Mouse (Mus musculus): ENCODE data around the gene Noxred1. TPM values are rescaled to one million over a fixed set of nuclear protein-coding genes. Genes with fewer than 3 reads are reported as not detected.
A peak's percentile ranks its signal among the peaks of the same experiment; 100 is the strongest.
"Not testable (repeated sequence)": the region's sequence is repeated elsewhere in the genome, so short reads cannot be mapped to it uniquely, and the experiment has no call there.

Gene Noxred1
- total and polyA plus RNA-seq, 2 experiments from 2014 or later = 0.48 to 0.84 TPM

DNA sequence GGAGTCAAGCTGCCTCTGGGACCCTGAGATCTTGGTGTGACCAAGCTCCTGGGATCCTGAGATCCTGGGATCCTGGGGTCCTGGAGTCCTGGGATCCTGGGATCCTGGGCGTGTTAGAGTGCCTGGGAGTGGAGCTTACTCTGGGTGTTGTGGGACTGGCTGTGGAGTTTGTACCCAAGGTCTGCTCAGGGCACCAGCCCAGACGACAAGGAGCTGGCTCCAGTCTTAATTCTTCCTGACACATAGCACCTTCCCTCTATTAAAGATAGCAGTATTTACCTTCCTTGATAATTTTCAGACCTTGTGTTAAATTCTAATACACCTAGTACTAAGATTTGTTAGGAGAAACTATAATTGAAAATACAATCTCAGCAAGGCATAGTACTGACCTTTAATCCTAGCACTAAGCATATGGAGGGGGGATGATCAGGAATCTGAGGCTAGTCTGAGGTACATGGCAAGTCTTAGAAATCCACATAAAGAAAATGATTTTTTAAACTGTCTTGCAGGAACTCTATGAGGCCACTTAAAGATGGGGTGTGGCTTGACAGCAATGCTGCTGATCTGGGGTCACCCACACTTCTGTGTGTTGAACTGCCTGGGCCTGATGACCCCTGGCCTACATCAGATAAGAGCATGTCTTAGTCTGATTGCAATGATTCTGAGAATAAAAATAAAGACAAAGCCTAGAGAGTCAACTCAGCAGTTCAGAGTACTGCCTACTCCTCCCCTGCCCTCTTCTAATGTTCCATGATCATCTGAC is 25.5 kb downstream of the Noxred1 start:
- DNase-seq (ENCODE audit: low spot score) = no peak
- H3K9ac ChIP-seq (replicated peaks; ENCODE audit: low read length) = no peak overlapping the region
- TF ChIP-seq CTCF (IDR thresholded peaks at IDR 0.05; ENCODE audit: low read depth) = no peak
- no peak for ATAC-seq
- H3K9me3 ChIP-seq (ENCODE audit: low read length) = no peaks in the 10 kb centered on the region
- no peak overlapping the region for H3K4me3 ChIP-seq (ENCODE audit: low read length)
- 71% methylated on average over 2 of the region's 2 CpGs for WGBS
- no peaks in the 10 kb centered on the region for H3K36me3 ChIP-seq (ENCODE audit: insufficient read depth, low read length)
- no peaks in the 10 kb centered on the region for H3K27me3 ChIP-seq (ENCODE audit: insufficient read depth, low read length)
- no peaks in the 10 kb centered on the region for H3K4me1 ChIP-seq (ENCODE audit: insufficient read depth, low read length)
- no peak overlapping the region for H3K27ac ChIP-seq
- H3K4me2 ChIP-seq (ENCODE audit: low read depth, low read length) = no peak overlapping the region

- H3K27me3 ChIP-seq (ENCODE audit: insufficient read depth, low read length); DNase-seq (ENCODE audit: low spot score); H3K9me3 ChIP-seq (ENCODE audit: low read length); H3K27ac ChIP-seq; ATAC-seq; H3K36me3 ChIP-seq (ENCODE audit: insufficient read depth, low read length); H3K9ac ChIP-seq (replicated peaks; ENCODE audit: low read length); H3K4me3 ChIP-seq (ENCODE audit: low read length); H3K4me2 ChIP-seq (ENCODE audit: low read depth, low read length); H3K4me1 ChIP-seq (ENCODE audit: insufficient read depth, low read length): not testable (repeated sequence)
- WGBS = 91% methylated on average over 5 of the region's 5 CpGs
Observed at GRCm38 (mm10) chr12:87205789-87206188, 32.7 kb downstream of the Noxred1 start.

DNA sequence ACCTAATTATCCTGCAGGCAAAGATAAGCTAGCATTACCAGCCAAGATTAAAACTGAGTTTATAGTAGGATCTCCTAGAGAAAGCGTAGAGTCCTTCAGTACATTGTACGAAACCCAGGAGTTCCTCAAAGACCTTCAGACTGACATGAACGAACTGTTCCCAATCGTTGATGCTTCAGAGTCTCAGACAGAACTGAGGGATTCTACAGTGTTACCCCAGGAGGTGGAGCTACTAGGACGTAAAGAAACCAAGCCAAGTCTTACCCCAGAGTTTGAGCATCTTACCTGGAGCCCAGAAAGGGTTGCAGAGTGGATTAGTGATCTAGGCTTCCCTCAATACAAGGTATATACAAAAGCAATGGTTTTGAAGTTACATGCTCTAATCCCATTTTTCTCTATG is 36.8 kb downstream of the Noxred1 start:
- Histone ChIP-seq H3K27me3 (ENCODE audit: insufficient read depth, low read length) (no peaks in the 10 kb centered on the region), H3K4me3 (ENCODE audit: low read length) (no peak overlapping the region), H3K27ac (no peak overlapping the region), H3K4me2 (ENCODE audit: low read depth, low read length) (no peak overlapping the region), H3K9me3 (ENCODE audit: low read length) (no peaks in the 10 kb centered on the region), H3K9ac (replicated peaks; ENCODE audit: low read length) (no peak overlapping the region), H3K4me1 (ENCODE audit: insufficient read depth, low read length) (no peaks in the 10 kb centered on the region), H3K36me3 (ENCODE audit: insufficient read depth, low read length) (no peaks in the 10 kb centered on the region)
- TF ChIP-seq CTCF (IDR thresholded peaks at IDR 0.05; ENCODE audit: low read depth) = 0 out of 2 replicates have a peak, but pooled peaks have one; percentile 3
- DNase-seq (ENCODE audit: low spot score) (no peak), ATAC-seq (no peak)
- 69% methylated on average over 5 of the region's 5 CpGs for WGBS

DNA sequence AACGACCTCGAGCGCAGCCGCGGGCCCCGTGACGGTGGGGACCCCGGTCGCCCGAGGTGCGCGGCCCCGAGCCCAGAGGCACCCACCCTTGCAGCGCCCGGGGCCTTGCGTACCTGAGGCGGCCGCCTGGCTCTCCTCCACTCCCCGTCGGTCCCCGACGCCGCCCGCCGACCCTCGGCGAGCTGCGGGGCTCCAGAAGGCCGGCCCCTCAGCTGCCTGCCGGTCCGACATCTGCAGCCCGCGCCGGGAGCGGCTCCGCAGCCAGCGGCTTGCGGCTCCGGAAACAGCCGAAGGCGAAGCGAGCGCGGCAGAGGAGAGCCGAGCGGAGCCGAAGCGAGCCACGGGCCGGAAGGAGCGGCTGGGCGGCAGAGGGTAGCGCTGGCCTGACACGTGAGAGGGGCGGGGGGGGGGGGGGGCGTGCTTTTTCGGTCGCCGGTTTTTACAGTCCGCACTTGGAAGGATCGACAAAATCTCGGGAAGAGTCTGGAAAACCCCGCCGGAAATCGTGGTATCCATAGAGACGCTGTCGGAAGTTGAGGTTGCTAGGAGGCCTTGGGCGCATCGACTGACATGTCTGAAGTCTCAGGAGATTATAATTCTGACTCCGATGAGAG is 38.5 kb downstream of the Noxred1 start, which contains the start of gene Tmed8:
Tmed8 (minus strand) TSS at position 482 of the 614 bp plus-strand sequence.
- no peaks in the 10 kb centered on the region for H3K27me3 ChIP-seq (ENCODE audit: insufficient read depth, low read length)
- H3K9me3 ChIP-seq (ENCODE audit: low read length) = no peaks in the 10 kb centered on the region
- peak within 1 kb of the TSS; percentile 89 for H3K9ac ChIP-seq (replicated peaks; ENCODE audit: low read length)
- ATAC-seq (peak; percentile 97), DNase-seq (ENCODE audit: low spot score) (peak; percentile 94)
- WGBS = under 1% methylated on average over 66 of the region's 70 CpGs
- peak within 1 kb of the TSS; percentile 92 for H3K27ac ChIP-seq
- no peaks in the 10 kb centered on the region for H3K36me3 ChIP-seq (ENCODE audit: insufficient read depth, low read length)
- no peak for TF ChIP-seq CTCF (IDR thresholded peaks at IDR 0.05; ENCODE audit: low read depth)
- H3K4me2 ChIP-seq (ENCODE audit: low read depth, low read length) = peak within 1 kb of the TSS; percentile 78
- peak within 1 kb of the TSS; percentile 86 for H3K4me3 ChIP-seq (ENCODE audit: low read length)
- H3K4me1 ChIP-seq (ENCODE audit: insufficient read depth, low read length) = no peaks in the 10 kb centered on the region

- peak within 1 kb of the TSS; percentile 86 for H3K4me3 ChIP-seq (ENCODE audit: low read length)
- peak within 1 kb of the TSS; percentile 78 for H3K4me2 ChIP-seq (ENCODE audit: low read depth, low read length)
- no peaks in the 10 kb centered on the region for H3K36me3 ChIP-seq (ENCODE audit: insufficient read depth, low read length)
- no peak for TF ChIP-seq CTCF (IDR thresholded peaks at IDR 0.05; ENCODE audit: low read depth)
- WGBS = 1% methylated on average over 38 of the region's 38 CpGs
- H3K9ac ChIP-seq (replicated peaks; ENCODE audit: low read length) = peak within 1 kb of the TSS; percentile 89
- ATAC-seq = peak; percentile 50; the same call in 1 of the 2 replicates
- DNase-seq (ENCODE audit: low spot score) = peak; percentile 67
- no peaks in the 10 kb centered on the region for H3K27me3 ChIP-seq (ENCODE audit: insufficient read depth, low read length)
- H3K4me1 ChIP-seq (ENCODE audit: insufficient read depth, low read length) = no peaks in the 10 kb centered on the region
- peak within 1 kb of the TSS; percentile 92 for H3K27ac ChIP-seq
- no peaks in the 10 kb centered on the region for H3K9me3 ChIP-seq (ENCODE audit: low read length)
Observed at GRCm38 (mm10) chr12:87199206-87199972, 39.1 kb downstream of the Noxred1 start, which contains the start of gene Samd15. Samd15 (plus strand) TSS chr12:87199723.

- Histone ChIP-seq H3K4me1 (ENCODE audit: insufficient read depth, low read length) (no peaks in the 10 kb centered on the region), H3K9ac (replicated peaks; ENCODE audit: low read length) (peak overlapping the region; percentile 89), H3K27me3 (ENCODE audit: insufficient read depth, low read length) (no peaks in the 10 kb centered on the region), H3K9me3 (ENCODE audit: low read length) (no peaks in the 10 kb centered on the region), H3K4me3 (ENCODE audit: low read length) (peak overlapping the region; percentile 86), H3K36me3 (ENCODE audit: insufficient read depth, low read length) (no peaks in the 10 kb centered on the region), H3K4me2 (ENCODE audit: low read depth, low read length) (peak overlapping the region; percentile 78), H3K27ac (no peak overlapping the region; the same call in 1 of the 2 replicates)
- ATAC-seq (no peak), DNase-seq (ENCODE audit: low spot score) (no peak)
- 37% methylated on average over 6 of the region's 6 CpGs for WGBS
- no peak for TF ChIP-seq CTCF (IDR thresholded peaks at IDR 0.05; ENCODE audit: low read depth)
Observed at GRCm38 (mm10) chr12:87198792-87199191, 39.7 kb downstream of the Noxred1 start.

Data from hindbrain, postnatal 0 days (tissue).